Mouse (Mus musculus) ES-CJ7 (cell line): Measurements from ENCODE around the gene Tenm4.

ENCODE experiments used
- DNase-seq: peaks from one replicate; pipeline ENCODE4 v3.0.0; 2011; ENCODE audit warnings: low read depth, low spot score

Tenm4 gene

DNA sequence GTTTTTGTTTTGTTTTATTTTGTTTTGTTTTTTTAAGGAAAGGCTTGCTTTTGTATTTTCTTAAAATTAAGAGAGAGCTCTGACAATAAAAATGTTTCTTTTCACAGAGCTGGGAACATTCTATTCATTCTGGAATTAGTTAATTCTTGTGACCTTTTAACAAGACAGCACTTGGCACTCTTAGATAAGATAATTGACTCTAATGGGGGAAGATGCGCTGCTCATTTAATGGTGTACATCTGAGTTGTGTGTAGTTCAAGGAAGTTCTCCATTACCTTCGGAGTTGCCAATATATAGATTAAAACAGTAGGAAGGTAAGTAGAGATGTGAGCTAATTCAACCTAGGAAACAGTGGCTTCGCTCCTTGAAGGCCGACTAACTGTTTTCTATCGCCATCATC is 554.6 kb downstream of the Tenm4 start:
- no peak for DNase-seq

DNA sequence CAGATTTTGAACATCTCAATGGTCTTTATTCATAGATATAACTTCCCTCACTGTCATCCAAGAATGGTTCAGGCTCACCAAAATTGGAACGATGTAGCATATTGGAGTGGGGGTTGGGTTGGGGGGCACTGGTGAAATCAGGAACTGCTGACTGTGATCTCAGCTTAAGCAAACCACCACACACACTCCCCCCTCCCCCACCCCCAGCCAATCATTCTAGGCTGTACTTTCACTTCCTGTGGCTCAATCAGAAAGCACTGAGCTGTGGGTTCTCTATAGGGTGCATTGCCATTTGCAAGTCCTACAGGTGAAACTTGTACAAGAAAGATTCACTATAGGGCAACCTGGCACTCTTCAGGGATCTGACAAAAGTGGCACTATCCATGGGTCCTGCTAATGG is 559.3 kb downstream of the Tenm4 start:
- no peak for DNase-seq

GRCm38 (mm10) chr7:96731947-96732346 is 560.9 kb downstream of the Tenm4 start:
- no peak for DNase-seq

GRCm38 (mm10) chr7:96734315-96735058 is 563.4 kb downstream of the Tenm4 start:
- DNase-seq, result no peak

DNA sequence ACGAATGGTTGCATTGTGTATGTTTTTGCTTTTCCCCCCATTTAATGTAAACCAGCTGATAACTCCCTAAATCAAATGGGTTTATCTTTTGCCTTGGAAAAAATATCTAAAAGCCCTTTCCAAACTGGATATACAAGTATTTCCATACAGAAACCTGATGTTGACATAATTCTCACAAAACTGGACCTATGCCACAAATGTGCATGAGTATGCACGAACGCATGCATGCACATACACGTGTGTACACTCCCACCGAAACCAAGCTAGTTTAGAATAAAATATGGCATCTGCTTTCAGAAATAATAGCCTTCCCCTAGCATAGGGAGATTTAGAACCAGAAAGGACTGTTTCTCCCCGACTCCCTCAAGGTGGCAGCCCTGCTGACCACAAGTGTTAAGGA is 569.6 kb downstream of the Tenm4 start:
- DNase-seq, result no peak

DNA sequence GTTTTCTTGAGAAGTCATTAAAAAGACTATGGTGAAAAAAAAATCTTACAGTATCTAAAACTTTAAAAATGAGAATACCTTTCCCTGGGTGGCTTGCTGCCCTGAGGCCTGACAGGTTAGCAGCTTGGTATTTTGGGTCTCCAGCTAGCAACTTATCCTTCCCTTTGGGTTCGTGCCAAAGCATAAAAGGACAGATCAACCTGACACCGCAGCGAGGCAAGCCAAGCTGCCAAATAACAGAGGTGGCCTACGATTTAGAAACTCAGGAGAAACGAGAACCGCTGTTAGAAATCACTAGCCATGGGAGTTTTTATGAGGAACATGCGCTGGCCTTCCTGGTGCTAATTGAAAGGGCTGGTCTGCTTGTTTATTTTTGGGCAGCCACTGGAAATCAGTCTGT is 571.2 kb downstream of the Tenm4 start:
- no peak for DNase-seq

GRCm38 (mm10) chr7:96745956-96746355 is 574.9 kb downstream of the Tenm4 start:
- no peak for DNase-seq

GRCm38 (mm10) chr7:96746706-96747105 is 575.7 kb downstream of the Tenm4 start:
- no peak for DNase-seq

DNA sequence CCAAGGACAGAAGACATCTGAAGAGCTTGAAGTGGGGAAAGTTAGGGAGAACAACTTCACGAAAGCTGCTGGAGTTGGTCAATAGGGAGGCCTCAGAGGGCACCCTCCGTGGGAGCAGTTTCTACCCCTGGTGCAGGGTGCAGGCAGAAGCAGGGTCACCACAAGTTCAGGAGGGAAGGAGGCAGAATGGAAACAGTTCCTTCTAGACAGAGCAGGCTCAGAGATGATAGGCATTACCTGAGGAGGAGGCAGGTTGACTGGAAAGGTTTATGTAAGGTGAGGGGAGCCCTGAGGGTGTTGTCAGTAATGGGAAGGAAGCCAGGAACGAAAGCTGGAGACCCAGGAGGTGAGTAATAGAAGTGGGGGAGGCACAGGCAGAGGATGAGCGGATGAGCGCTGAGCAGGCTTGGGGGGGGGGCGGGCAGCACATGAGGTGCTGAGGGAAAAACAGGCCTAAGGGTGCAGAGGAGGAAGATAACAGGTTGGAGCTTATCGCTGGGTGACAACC is 577.5 kb downstream of the Tenm4 start:
- no peak for DNase-seq

DNA sequence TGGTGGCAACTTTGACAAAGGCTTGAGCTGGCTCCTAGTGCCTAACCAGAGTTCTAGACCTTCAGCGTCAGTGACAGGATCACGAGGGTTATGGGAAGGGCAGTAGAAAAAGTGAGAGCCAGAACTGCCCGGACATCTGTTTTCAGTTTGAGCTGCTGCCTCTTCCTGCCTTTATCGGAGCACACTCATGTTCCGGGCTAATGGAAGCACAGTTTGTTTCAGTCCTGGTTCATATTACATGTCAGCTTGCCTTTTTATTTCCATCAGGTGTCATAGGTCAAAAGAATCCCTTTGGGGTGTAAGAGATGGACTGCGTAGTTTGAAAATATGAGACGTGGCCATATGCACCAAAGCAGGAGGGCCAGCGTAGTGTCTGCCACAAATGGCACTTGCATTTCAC is 578.7 kb downstream of the Tenm4 start:
- DNase-seq, result no peak

GRCm38 (mm10) chr7:96751236-96751635 is 580.2 kb downstream of the Tenm4 start:
- DNase-seq, result no peak

- peak; percentile 85 for DNase-seq
Observed at GRCm38 (mm10) chr7:96752776-96753175, 581.7 kb downstream of the Tenm4 start.

- no peak for DNase-seq
Observed at GRCm38 (mm10) chr7:96753335-96754095, 582.5 kb downstream of the Tenm4 start.

GRCm38 (mm10) chr7:96754175-96754574 is 583.1 kb downstream of the Tenm4 start:
- no peak for DNase-seq

DNA sequence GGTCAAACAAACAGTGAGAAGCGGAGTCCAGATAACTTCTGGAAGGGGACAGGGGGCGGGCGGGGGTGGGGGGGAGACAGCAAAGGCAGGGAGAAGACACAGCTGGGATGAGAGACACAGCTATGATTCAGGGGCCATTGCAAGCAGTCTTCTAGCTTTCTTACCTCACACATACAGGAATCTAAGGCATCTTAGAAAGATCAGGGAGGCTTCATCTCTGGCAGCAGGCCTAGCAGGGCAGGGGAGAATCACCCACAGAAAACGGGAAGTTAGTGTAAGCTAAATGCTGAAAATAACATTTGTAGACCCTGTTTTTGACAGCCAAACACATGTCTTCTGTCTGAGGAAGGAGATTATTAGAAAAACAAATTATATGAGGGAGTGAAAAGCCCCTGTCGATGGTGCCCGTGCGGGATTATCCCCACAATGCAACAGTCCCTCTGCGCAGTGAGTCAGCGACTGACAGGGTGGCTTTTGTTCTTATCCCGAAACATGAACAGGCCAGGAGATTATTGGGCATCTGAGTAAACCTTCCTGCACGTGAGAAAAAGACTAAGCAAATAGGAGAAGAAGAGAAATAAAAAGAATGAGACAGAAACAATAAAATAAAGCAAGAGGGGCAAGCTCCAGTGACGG is 584.5 kb downstream of the Tenm4 start:
- no peak for DNase-seq

GRCm38 (mm10) chr7:96756104-96756742 is 585.2 kb downstream of the Tenm4 start:
- DNase-seq, result no peak

- DNase-seq, result no peak
Observed at GRCm38 (mm10) chr7:96757067-96757466, 586.0 kb downstream of the Tenm4 start.

- no peak for DNase-seq
Observed at GRCm38 (mm10) chr7:96760208-96760607, 589.2 kb downstream of the Tenm4 start.

DNA sequence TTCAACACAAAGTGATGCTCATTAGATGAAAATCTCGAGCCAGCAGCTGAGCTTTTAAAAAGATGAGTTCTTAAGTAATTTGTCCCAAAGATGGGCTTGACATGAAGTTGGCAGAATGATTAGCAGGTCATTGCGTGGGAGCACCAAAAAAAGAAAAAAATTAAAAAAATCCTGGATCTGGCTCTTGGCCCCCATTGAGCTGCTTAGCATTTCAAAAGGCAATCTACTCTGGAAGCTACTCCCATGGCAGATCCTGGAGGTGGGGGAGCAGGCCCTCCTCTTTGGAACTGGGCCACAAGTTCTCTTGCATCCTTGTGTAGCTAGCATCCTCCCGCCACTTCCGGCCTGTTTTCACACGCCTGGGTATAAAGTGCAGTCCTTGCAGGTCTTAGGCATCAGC is 590.1 kb downstream of the Tenm4 start:
- peak; percentile 40 for DNase-seq

DNA sequence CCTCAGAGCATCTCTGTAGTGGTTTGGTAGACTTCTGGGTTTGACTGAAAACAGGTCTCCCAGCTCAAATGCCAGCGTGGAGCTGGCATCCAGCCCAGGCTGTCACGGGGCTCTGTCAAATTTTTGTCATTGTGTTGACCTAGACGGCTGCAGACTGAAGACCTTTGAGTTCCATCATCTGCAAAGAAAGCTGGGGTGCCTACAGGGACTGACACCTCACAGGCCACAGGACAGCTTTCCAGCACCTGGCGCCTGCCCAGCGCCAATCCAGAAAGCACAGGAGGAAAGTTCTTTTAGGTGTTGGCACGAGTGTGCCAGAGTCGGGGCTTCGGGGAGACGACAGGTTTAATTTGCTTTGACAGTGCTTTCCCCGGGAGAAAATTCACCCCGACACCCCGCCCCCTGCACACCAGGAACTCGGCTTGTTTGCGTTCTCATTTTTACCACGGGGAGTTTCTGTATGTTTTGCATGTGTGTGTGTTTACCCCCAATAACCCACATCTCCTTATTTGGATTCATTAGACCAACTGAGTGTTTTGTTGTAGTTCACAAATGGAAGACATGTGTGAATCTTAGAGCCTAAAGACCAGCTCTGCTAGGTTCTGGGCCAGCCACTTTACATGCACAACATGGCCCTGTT is 594.4 kb downstream of the Tenm4 start:
- DNase-seq, result no peak

DNA sequence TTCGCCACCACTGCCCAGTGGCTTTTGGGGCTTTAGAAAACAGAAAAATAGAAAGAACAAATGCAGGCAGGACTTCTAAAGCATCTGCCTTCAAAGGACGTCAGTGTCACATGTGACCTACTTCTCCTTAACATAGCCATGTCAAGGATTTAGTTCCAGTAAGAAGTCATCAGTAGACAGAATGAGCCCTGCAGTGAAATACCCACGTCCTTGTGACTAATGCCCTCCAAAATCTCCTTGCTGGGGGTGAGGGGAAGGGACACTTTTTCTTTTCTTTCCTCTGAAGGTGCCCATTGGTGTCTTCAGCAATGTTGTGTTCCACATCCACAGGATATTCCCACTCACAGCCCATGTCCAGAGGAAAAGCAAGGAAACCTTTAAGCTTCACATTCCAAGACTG is 596.0 kb downstream of the Tenm4 start:
- DNase-seq, result no peak

DNA sequence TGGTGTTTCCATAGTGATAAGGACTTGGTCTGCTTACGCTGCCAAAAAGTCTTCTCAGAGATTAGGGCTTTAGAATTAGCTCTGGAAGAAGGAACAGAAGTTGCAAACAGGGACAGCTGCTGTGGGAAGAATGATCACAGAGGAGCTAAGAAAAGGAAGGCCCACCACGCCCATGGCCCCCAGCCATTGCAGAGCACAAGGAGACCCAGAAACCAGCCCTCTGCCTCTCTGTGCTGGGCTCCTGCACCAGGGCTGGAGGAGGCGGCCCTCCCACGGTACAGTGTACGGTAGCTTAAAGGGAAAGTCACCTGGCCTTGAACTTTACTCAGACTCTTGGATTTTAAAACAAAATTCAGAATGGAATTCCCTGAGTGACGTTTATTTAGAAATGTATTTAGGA is 597.7 kb downstream of the Tenm4 start:
- no peak for DNase-seq
